Mouse (Mus musculus): ENCODE results near the gene Nmur1. TPM values are rescaled to one million over a fixed set of nuclear protein-coding genes. Genes with fewer than 3 reads are reported as not detected.

The Nmur1 gene
- polyA plus RNA-seq, 1 experiment from 2014 or later = not detected

DNA sequence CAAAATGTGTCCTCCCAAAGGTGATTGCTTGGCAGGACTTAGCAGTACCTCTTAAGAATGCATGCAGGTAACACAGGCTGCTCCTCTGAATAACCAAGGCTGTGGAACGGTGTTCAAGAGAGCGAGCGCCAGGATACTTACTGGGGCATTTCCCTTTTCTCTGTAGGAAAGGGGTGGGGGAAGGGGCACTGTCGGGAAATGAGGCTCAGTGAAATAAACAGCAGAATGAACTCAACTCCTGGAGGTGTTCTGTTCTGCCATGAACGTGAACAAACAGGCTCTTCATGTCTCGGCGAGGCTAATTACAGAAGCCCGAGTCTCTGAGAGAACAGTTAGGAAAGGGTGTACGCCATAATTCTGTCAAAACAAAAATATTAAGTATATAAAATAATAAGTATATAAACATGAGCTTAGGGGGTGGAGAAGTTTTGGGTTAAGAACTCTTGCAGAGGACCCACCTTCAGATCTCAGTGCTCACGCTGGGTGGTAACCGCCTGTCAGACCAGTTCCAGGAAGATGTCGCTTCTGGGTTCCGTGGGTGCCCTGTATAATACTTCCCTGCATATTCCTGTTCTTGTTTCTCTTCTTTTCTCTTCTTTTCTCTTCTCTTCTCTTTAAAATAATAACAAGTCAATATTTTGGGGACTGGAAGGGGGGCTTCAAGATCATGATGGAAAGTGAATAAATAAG is 31.0 kb upstream of the Nmur1 start:
- ATAC-seq (ENCODE audit: low FRiP score, low read depth) = no peak
- Histone ChIP-seq H3K4me2 (replicated peaks) (no peak overlapping the region), H3K36me3 (no peaks in the 10 kb centered on the region), H3K27me3 (no peaks in the 10 kb centered on the region; the same call in 1 of the 2 replicates), H3K9ac (replicated peaks) (no peak overlapping the region), H3K4me3 (no peak overlapping the region), H3K9me3 (0 out of 2 replicates have a peak, but pooled peaks cover 4% of the 10 kb centered on the region), H3K27ac (replicated peaks) (no peak overlapping the region), H3K4me1 (no peaks in the 10 kb centered on the region)
- 69% methylated on average over 13 of the region's 13 CpGs for WGBS

DNA sequence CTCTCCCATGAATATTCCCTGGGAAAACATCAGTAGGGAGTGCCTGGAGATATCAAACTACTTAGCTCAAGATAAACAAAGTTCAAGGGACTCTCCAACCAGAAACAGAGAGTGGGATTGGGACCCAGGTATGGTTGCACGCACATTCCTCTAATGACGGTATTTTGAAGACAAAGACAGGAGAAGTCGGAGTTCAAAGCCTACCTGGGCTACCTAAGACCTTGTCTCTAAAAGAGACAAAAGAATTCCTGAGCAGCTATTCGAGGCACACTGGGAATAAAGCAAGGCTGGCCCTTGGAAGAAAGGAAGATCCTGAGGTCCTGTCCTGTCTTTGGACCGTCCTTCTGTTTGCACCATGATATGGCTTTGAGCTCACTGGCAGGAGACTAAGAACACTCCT is 26.7 kb upstream of the Nmur1 start:
- Histone ChIP-seq H3K36me3 (no peaks in the 10 kb centered on the region), H3K27ac (replicated peaks) (no peak overlapping the region), H3K4me2 (replicated peaks) (no peak overlapping the region), H3K4me3 (no peak overlapping the region), H3K27me3 (no peaks in the 10 kb centered on the region), H3K4me1 (0 out of 2 replicates have a peak, but pooled peaks cover 2% of the 10 kb centered on the region), H3K9me3 (no peaks in the 10 kb centered on the region), H3K9ac (replicated peaks) (no peak overlapping the region)
- 68% methylated on average over 5 of the region's 5 CpGs for WGBS
- no peak for ATAC-seq (ENCODE audit: low FRiP score, low read depth)

DNA sequence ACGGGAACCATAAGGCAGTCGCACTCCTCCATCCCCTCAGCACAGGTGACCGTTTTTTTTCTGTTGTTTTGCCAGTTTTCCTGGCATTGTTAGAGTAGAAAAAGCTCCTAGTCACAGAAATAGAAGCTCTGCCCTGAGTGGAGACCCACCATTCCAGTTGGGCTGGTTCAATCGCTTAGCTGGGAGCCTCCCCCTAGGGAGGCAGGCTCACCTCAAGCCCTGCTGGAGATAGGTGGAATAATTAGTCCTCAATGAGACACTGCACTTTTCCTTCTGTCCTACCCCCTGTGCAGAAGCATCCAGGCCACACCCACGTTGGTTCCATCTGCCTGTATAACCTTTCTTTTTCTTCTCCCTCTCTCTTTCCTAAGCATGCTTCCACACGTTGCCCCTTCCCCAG is 23.9 kb upstream of the Nmur1 start:
- WGBS = 44% methylated on average over 6 of the region's 6 CpGs
- no peak overlapping the region for H3K4me2 ChIP-seq (replicated peaks)
- H3K4me3 ChIP-seq = no peak overlapping the region
- ATAC-seq (ENCODE audit: low FRiP score, low read depth) = no peak
- no peaks in the 10 kb centered on the region for H3K9me3 ChIP-seq
- H3K9ac ChIP-seq (replicated peaks) = no peak overlapping the region
- 0 out of 2 replicates have a peak, but pooled peaks cover 5% of the 10 kb centered on the region for H3K4me1 ChIP-seq
- H3K27ac ChIP-seq (replicated peaks) = no peak overlapping the region
- no peaks in the 10 kb centered on the region for H3K27me3 ChIP-seq
- H3K36me3 ChIP-seq = no peaks in the 10 kb centered on the region

DNA sequence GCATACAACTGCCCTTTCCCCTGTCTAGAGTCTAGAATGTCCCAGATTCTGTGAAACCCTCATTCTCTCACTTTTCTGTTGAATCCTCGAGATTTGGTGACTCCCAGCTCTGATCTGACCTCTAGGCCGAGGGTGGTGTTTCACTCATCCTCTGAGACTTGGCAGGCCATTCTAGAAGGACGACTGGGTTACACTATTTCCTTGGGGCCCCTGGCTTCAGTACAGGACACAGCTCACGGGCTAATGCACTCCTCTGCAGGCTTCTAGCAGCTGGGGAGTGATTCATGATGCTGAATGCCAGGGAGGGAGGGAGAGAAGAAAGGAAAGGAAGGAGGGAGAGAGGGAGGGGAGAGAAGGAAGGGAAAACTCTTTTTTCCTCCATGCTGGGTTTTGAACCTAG is 22.2 kb upstream of the Nmur1 start:
- H3K27ac ChIP-seq (replicated peaks) = no peak overlapping the region
- H3K4me1 ChIP-seq = peaks cover 13% of the 10 kb centered on the region
- no peaks in the 10 kb centered on the region for H3K36me3 ChIP-seq
- no peak overlapping the region for H3K4me2 ChIP-seq (replicated peaks)
- ATAC-seq (ENCODE audit: low FRiP score, low read depth) = no peak
- no peak overlapping the region for H3K9ac ChIP-seq (replicated peaks)
- no peaks in the 10 kb centered on the region for H3K9me3 ChIP-seq
- H3K27me3 ChIP-seq = no peaks in the 10 kb centered on the region
- whole genome bisulfite sequencing = 44% methylated on average over 4 of the region's 4 CpGs
- H3K4me3 ChIP-seq = no peak overlapping the region

DNA sequence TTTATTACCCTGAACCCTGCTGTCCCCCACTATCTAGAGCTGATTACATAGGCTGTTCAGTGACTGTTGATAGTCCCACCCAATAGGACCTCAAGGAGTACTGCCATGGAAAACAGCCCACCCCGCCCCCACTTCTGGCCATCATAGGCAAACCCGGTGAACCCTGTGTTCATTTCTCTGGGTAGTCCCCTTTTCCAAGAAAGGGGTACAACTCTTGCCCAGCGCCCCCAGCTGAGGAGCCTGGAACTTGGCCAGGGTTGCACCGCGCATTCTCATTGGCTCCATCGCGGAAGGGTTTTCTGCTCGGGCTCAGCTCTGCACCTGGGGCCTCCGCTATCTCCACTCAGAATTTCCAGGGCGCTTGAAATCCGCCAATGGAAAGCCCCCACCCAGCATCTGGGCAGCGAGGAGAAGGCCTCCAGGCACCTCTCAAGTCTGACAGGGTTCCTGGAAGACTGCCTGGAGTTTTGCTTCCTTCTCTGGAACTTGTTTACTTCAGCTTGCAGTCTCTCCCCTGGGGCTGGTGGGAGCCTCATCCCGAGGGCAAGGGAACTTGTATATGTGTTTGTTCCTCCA is 21.7 kb upstream of the Nmur1 start:
- no peak overlapping the region for H3K4me2 ChIP-seq (replicated peaks)
- H3K4me3 ChIP-seq = no peak overlapping the region
- H3K4me1 ChIP-seq = peaks cover 19% of the 10 kb centered on the region
- H3K9me3 ChIP-seq = no peaks in the 10 kb centered on the region
- H3K27ac ChIP-seq (replicated peaks) = no peak overlapping the region
- no peak overlapping the region for H3K9ac ChIP-seq (replicated peaks)
- no peak for ATAC-seq (ENCODE audit: low FRiP score, low read depth)
- no peaks in the 10 kb centered on the region for H3K27me3 ChIP-seq
- no peaks in the 10 kb centered on the region for H3K36me3 ChIP-seq
- 43% methylated on average over 13 of the region's 13 CpGs for whole genome bisulfite sequencing

DNA sequence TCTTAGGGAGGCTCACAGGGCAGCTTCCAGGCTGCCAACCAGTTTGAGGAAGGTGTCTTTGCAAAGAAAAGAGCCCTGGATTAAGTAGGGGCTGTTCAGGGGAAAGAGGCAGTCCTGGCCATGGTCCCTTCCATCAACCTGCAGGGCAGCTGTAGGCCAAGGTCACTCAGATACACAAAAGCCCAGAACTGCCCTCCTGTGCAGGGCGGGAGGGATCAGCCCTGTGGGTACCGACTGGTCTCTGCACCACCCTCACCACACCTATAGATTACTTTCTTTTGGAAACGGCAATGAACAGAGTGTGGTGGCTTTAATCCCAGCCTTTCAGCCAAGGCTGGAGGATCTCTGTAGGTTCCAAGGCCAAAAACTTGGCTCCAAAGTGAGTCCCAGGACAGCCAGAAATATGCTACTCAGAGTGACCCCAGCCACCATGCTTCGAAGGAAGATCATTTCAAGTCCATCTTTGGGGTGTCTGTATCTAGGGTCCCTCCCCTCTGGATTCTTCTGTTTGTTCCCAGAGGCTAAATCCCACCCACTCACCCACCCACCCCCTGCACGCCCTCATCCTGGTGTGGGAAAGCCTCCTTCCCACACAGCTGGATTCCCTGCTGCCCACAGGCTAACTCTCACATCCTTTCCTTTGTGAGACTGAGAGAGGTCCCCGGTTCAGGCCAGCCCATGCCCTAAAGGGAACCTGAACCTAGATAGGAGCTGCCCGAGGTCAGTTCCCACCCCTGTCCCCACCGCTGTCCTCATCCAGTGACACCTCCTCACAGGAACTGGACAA is 17.6 kb upstream of the Nmur1 start:
- no peaks in the 10 kb centered on the region for H3K36me3 ChIP-seq
- 47% methylated on average over 8 of the region's 8 CpGs for WGBS
- peaks cover 45% of the 10 kb centered on the region for H3K4me1 ChIP-seq
- peak overlapping the region; percentile 71 for H3K4me2 ChIP-seq (replicated peaks)
- H3K9me3 ChIP-seq = no peaks in the 10 kb centered on the region
- no peaks in the 10 kb centered on the region for H3K27me3 ChIP-seq
- H3K9ac ChIP-seq (replicated peaks) = peak overlapping the region; percentile 93
- ATAC-seq (ENCODE audit: low FRiP score, low read depth) = no peak
- peak overlapping the region; percentile 99 for H3K27ac ChIP-seq (replicated peaks)
- H3K4me3 ChIP-seq = peak overlapping the region; percentile 52; the same call in 1 of the 2 replicates

DNA sequence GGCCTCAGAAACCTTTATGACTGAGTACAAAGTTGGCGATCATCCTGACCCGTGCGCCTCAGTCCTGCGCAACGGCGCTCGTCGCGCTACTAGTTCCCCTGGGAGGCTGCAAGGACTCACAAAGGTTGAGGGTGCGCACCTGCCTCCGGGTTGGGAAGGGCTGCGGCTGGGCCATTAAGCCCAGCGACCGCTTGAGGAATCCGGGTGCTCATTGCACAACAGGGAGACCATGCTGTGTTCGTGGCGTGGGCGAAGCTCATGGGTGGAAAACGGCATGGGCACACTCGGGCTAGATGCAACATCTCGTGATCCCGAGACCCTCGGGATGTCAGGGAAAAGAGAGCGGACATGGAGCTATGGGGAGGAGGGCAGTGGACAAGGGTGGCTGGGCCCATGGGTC is 16.8 kb upstream of the Nmur1 start:
- H3K4me3 ChIP-seq = peak overlapping the region; percentile 52
- H3K27me3 ChIP-seq = no peaks in the 10 kb centered on the region
- peak overlapping the region; percentile 71 for H3K4me2 ChIP-seq (replicated peaks)
- H3K4me1 ChIP-seq = peaks cover 48% of the 10 kb centered on the region
- peak overlapping the region; percentile 93 for H3K9ac ChIP-seq (replicated peaks)
- WGBS = 2% methylated on average over 24 of the region's 24 CpGs
- H3K27ac ChIP-seq (replicated peaks) = peak overlapping the region; percentile 99
- peak; percentile 24 for ATAC-seq (ENCODE audit: low FRiP score, low read depth)
- H3K36me3 ChIP-seq = no peaks in the 10 kb centered on the region
- H3K9me3 ChIP-seq = no peaks in the 10 kb centered on the region

DNA sequence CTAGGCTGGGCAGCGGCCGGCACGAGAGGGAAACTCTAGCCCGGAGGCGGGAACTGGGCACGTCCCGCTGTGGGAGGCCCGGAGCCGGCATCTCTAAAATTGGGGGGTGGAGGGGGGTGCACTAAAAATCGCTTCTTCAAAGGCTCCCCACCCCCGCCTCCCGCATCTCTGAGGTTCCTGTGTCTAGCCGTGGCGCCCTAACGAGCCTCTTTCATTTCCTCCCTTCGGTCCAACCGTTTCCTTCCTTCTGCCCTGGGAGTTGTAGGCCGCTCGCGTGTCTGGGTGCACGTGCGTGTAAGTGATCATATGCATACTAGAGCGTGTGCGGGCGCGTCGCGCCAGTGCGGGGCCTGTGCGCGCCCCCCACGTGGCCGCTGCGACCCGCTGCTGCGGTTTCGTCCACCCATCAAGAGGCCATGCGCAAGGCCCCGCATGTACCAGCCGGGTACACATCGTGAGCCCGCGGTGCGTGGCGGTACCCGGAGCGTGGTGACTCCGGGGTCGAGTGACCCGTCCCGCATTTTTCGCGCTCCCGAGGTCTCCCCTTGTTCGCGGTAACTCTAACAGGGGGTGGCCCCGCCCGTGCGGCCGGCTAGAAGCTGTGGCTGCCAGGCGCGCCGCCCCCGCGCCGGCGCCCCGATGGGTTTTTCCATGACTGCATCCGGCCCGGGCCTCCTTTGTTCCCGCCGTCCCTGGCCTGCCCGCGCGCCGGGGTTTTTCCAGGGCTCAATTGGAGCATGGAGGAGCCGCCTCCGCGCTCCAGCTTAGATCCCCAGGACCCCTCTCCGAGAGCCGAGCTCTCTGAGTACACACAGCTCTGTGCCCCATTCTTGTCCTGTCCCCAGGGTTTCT is 16.2 kb upstream of the Nmur1 start:
- Histone ChIP-seq H3K27me3 (no peaks in the 10 kb centered on the region), H3K4me1 (peaks cover 49% of the 10 kb centered on the region), H3K27ac (replicated peaks) (peak overlapping the region; percentile 99), H3K4me3 (peak overlapping the region; percentile 52), H3K9ac (replicated peaks) (peak overlapping the region; percentile 93), H3K36me3 (no peaks in the 10 kb centered on the region), H3K4me2 (replicated peaks) (peak overlapping the region; percentile 71), H3K9me3 (no peaks in the 10 kb centered on the region)
- peak; percentile 68 for ATAC-seq (ENCODE audit: low FRiP score, low read depth)
- WGBS = under 1% methylated on average over 81 of the region's 81 CpGs

DNA sequence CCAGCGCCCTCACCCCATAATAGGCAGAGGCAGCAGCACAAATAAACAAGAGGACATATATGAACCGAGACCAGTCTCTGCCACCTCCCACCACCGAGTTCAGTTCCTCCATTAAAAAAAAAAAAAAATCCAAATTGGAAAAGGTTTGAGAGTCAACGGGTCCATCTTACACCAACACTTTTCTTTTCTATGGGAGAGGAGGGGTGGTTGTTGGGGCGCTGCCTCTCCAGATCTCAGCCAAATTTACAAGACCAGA is 15.6 kb upstream of the Nmur1 start:
- Histone ChIP-seq H3K9ac (replicated peaks) (peak overlapping the region; percentile 93), H3K27me3 (no peaks in the 10 kb centered on the region), H3K4me2 (replicated peaks) (peak overlapping the region; percentile 71), H3K9me3 (no peaks in the 10 kb centered on the region), H3K4me3 (peak overlapping the region; percentile 52), H3K27ac (replicated peaks) (peak overlapping the region; percentile 99), H3K4me1 (peaks cover 52% of the 10 kb centered on the region), H3K36me3 (no peaks in the 10 kb centered on the region)
- no peak for ATAC-seq (ENCODE audit: low FRiP score, low read depth)
- 0% methylated on average over 5 of the region's 5 CpGs for WGBS

DNA sequence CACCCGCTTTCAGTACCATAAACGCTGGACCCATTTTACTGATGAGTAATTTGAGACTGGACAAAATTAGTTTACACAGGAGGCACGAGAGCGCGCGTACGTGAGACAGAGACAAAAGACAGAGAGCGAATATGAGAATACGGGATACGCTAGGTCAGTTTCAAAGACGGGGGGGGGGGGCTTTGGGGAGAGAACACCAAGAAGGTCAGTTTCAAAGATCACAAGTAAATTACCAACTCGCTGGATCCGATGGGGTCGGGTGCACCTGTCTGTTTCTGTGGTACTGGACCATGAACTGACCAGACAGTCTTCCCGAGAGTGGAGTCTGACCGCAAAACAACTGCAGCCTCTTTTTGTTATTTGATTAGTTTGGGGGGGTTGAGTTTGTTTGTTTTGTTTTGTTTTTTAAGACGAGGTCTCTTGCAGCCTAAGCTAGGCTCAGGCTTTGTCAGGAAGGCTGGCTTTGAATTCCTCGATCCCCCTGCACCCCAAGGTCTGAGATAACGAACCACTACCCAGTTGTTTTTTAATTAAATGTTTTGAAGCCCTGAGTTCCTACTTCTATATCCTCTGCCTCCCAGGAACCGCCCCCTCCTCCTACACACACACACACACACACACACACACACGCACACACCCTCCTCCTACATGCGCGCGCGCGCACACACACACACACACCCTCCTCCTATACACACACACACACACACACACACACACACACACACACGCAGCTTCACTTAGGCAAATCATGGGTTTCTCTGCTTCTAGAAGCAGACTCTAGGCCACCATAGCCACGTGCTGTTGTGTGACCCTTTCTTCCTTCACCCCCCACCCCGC is 15.1 kb upstream of the Nmur1 start:
- peak overlapping the region; percentile 71 for H3K4me2 ChIP-seq (replicated peaks)
- no peaks in the 10 kb centered on the region for H3K27me3 ChIP-seq
- H3K27ac ChIP-seq (replicated peaks) = peak overlapping the region; percentile 99
- peak overlapping the region; percentile 52 for H3K4me3 ChIP-seq
- ATAC-seq (ENCODE audit: low FRiP score, low read depth) = peak; percentile 29
- H3K9me3 ChIP-seq = no peaks in the 10 kb centered on the region
- H3K9ac ChIP-seq (replicated peaks) = peak overlapping the region; percentile 93
- no peaks in the 10 kb centered on the region for H3K36me3 ChIP-seq
- H3K4me1 ChIP-seq = peaks cover 58% of the 10 kb centered on the region
- under 1% methylated on average over 22 of the region's 29 CpGs for WGBS
